Mouse (Mus musculus): ENCODE measurements at regions not wholly inside any gene's neighbourhood (a gene's known extent, or its start where the extent isn't known, plus 50 kb on each side); places are given as distances from the start of the nearest gene placed in this dataset.

- TF ChIP-seq POLR2A (IDR thresholded peaks at IDR 0.05; ENCODE audit: low read depth, low read length) (no peak), CTCF (IDR thresholded peaks at IDR 0.05; ENCODE audit: extremely low read depth, insufficient read length, insufficient replicate concordance, low read depth, low read length) (no peak)
Observed at GRCm38 (mm10) chr7:90045208-90045800, 64.5 kb upstream of the Eed start.

All from small intestine, adult 2 months (tissue).